Mouse (Mus musculus) kidney, embryonic 14.5 days (tissue): ENCODE measurements at regions not wholly inside any gene's neighbourhood (a gene's known extent, or its start where the extent isn't known, plus 50 kb on each side); places are given as distances from the start of the nearest gene placed in this dataset.

Source experiments
- ATAC-seq: fragments of 200-750 bp; cut with Nextera tagmentation; 2 replicates; pipeline ENCODE4 v1.8.0; 2017; ENCODE audit warnings: moderate number of reproducible peaks, mild to moderate bottlenecking, moderate TSS enrichment, moderate library complexity; ENCODE audit not compliant: low FRiP score, low TSS enrichment
- H3K27ac ChIP-seq: fragments of 300-500 bp; sonication (generic); 2 replicates; pipeline ENCODE4 v1.5.1; 2014; ENCODE audit warnings: low read depth, mild to moderate bottlenecking, low read length, moderate library complexity, mixed read lengths
- H3K27me3 ChIP-seq: fragments of 300-500 bp; sonication (generic); 2 replicates; pipeline ENCODE4 v1.6.1; 2014; ENCODE audit warnings: mild to moderate bottlenecking, low read length; ENCODE audit not compliant: control insufficient read depth, insufficient read depth
- H3K36me3 ChIP-seq: fragments of 300-500 bp; sonication (generic); 2 replicates; pipeline ENCODE4 v1.6.1; 2014; ENCODE audit warnings: low read length, mixed read lengths; ENCODE audit not compliant: control insufficient read depth, insufficient read depth
- H3K4me1 ChIP-seq: fragments of 300-500 bp; sonication (generic); 2 replicates; pipeline ENCODE4 v1.6.1; 2014; ENCODE audit warnings: low read length, mixed read lengths; ENCODE audit not compliant: control insufficient read depth, insufficient read depth
- H3K4me2 ChIP-seq: fragments of 300-500 bp; sonication (generic); replicated peaks from 2 replicates; pipeline ENCODE4 v1.6.1; 2014; ENCODE audit warnings: low read depth, mild to moderate bottlenecking, low read length
- H3K4me3 ChIP-seq: fragments of 300-500 bp; sonication (generic); 2 replicates; pipeline ENCODE4 v1.5.1; 2014; ENCODE audit warnings: mild to moderate bottlenecking, low read length
- H3K9ac ChIP-seq: fragments of 300-500 bp; sonication (generic); 2 replicates; pipeline ENCODE4 v1.6.1; 2014; ENCODE audit warnings: low read depth, mild to moderate bottlenecking, low read length, moderate library complexity
- H3K9me3 ChIP-seq: fragments of 300-500 bp; sonication (generic); 2 replicates; pipeline ENCODE4 v1.6.1; 2016; ENCODE audit warnings: low read length; ENCODE audit not compliant: control insufficient read depth
- WGBS: fragments of 180-500 bp; shearing (Covaris S2); extraction: QIAGEN DNeasy Blood & Tissue Kit; methylation state at CpG from one replicate; pipeline ENCODE4 v1.1.7; 2014; 5-methylcytosine and 5-hydroxymethylcytosine counted together

- H3K27me3 ChIP-seq = no peaks in the 10 kb centered on the region
- 76% methylated on average over 6 of the region's 6 CpGs for WGBS
These were observed 208.4 kb upstream of the Gpr101 start for GRCm38 (mm10) chrX:57711914-57712313.

GRCm38 (mm10) chrX:57709115-57709877 is 205.7 kb upstream of the Gpr101 start:
- no peaks in the 10 kb centered on the region for H3K9me3 ChIP-seq
- no peak overlapping the region for H3K27ac ChIP-seq
- no peak overlapping the region for H3K4me2 ChIP-seq
- no peak overlapping the region for H3K4me3 ChIP-seq
- no peaks in the 10 kb centered on the region for H3K27me3 ChIP-seq
- no peak for ATAC-seq
- no peaks in the 10 kb centered on the region for H3K4me1 ChIP-seq
- WGBS = 79% methylated on average over 12 of the region's 12 CpGs
- H3K36me3 ChIP-seq = no peaks in the 10 kb centered on the region
- H3K9ac ChIP-seq = no peak overlapping the region

More at GRCm38 (mm10) chrX:57711914-57712313, 208.4 kb upstream of the Gpr101 start:
- Histone ChIP-seq H3K9me3 (no peaks in the 10 kb centered on the region), H3K4me1 (no peaks in the 10 kb centered on the region), H3K36me3 (no peaks in the 10 kb centered on the region), H3K4me3 (no peak overlapping the region), H3K9ac (no peak overlapping the region), H3K4me2 (no peak overlapping the region), H3K27ac (no peak overlapping the region)
- ATAC-seq = no peak

GRCm38 (mm10) chrX:57708501-57708900 is 204.9 kb upstream of the Gpr101 start:
- no peak overlapping the region for H3K9ac ChIP-seq
- no peak overlapping the region for H3K27ac ChIP-seq
- H3K4me2 ChIP-seq = no peak overlapping the region
- no peaks in the 10 kb centered on the region for H3K9me3 ChIP-seq
- no peaks in the 10 kb centered on the region for H3K27me3 ChIP-seq
- no peaks in the 10 kb centered on the region for H3K4me1 ChIP-seq
- ATAC-seq = no peak
- H3K36me3 ChIP-seq = no peaks in the 10 kb centered on the region
- 79% methylated on average over 6 of the region's 6 CpGs for WGBS
- H3K4me3 ChIP-seq = no peak overlapping the region

- Histone ChIP-seq H3K36me3 (no peaks in the 10 kb centered on the region), H3K27me3 (no peaks in the 10 kb centered on the region), H3K9ac (no peak overlapping the region), H3K4me2 (no peak overlapping the region), H3K4me1 (no peaks in the 10 kb centered on the region), H3K4me3 (no peak overlapping the region), H3K27ac (no peak overlapping the region), H3K9me3 (no peaks in the 10 kb centered on the region)
- 49% methylated on average over 7 of the region's 7 CpGs for WGBS
- no peak for ATAC-seq
These were observed 204.4 kb upstream of the Gpr101 start for GRCm38 (mm10) chrX:57707932-57708331.

- no peak overlapping the region for H3K27ac ChIP-seq
- WGBS = 64% methylated on average over 3 of the region's 3 CpGs
- no peaks in the 10 kb centered on the region for H3K27me3 ChIP-seq
- no peak overlapping the region for H3K4me3 ChIP-seq
- H3K9me3 ChIP-seq = no peaks in the 10 kb centered on the region
- H3K9ac ChIP-seq = no peak overlapping the region
- H3K4me1 ChIP-seq = no peaks in the 10 kb centered on the region
- no peak for ATAC-seq
- H3K4me2 ChIP-seq = no peak overlapping the region
- H3K36me3 ChIP-seq = no peaks in the 10 kb centered on the region
These were observed 203.2 kb upstream of the Gpr101 start for GRCm38 (mm10) chrX:57706683-57707308.

GRCm38 (mm10) chrX:57692506-57692905 is 188.9 kb upstream of the Gpr101 start:
- no peaks in the 10 kb centered on the region for H3K9me3 ChIP-seq
- H3K27me3 ChIP-seq = no peaks in the 10 kb centered on the region
- no peaks in the 10 kb centered on the region for H3K36me3 ChIP-seq
- no peak overlapping the region for H3K4me3 ChIP-seq
- no peaks in the 10 kb centered on the region for H3K4me1 ChIP-seq
- no peak for ATAC-seq
- 21% methylated on average over 1 of the region's 1 CpGs for WGBS
- H3K27ac ChIP-seq = no peak overlapping the region
- H3K4me2 ChIP-seq = no peak overlapping the region
- H3K9ac ChIP-seq = no peak overlapping the region

- Histone ChIP-seq H3K36me3 (no peaks in the 10 kb centered on the region), H3K4me1 (no peaks in the 10 kb centered on the region), H3K9me3 (no peaks in the 10 kb centered on the region), H3K4me2 (no peak overlapping the region), H3K4me3 (no peak overlapping the region), H3K27ac (no peak overlapping the region), H3K9ac (no peak overlapping the region), H3K27me3 (0 out of 2 replicates have a peak, but pooled peaks cover 2% of the 10 kb centered on the region)
- no peak for ATAC-seq
- 63% methylated on average over 6 of the region's 6 CpGs for WGBS
These were observed 173.2 kb upstream of the Gpr101 start for GRCm38 (mm10) chrX:57676764-57677163.

GRCm38 (mm10) chrX:57674955-57675354 is 171.4 kb upstream of the Gpr101 start:
- Histone ChIP-seq H3K27ac (no peak overlapping the region), H3K4me2 (no peak overlapping the region), H3K9ac (no peak overlapping the region), H3K9me3 (no peaks in the 10 kb centered on the region), H3K4me3 (no peak overlapping the region), H3K27me3 (0 out of 2 replicates have a peak, but pooled peaks cover 2% of the 10 kb centered on the region), H3K36me3 (no peaks in the 10 kb centered on the region), H3K4me1 (no peaks in the 10 kb centered on the region)
- ATAC-seq = 0 out of 2 replicates have a peak, but pooled peaks have one; percentile 66
- WGBS = 19% methylated on average over 6 of the region's 6 CpGs

- Histone ChIP-seq H3K27me3 (no peaks in the 10 kb centered on the region), H3K36me3 (no peaks in the 10 kb centered on the region), H3K9me3 (no peaks in the 10 kb centered on the region), H3K4me3 (no peak overlapping the region), H3K4me2 (no peak overlapping the region), H3K4me1 (no peaks in the 10 kb centered on the region), H3K27ac (no peak overlapping the region), H3K9ac (no peak overlapping the region)
- 94% methylated on average over 3 of the region's 3 CpGs for WGBS
- no peak for ATAC-seq
These were observed 156.0 kb upstream of the Gpr101 start for GRCm38 (mm10) chrX:57659571-57659970.
